Mouse (Mus musculus) testis, postnatal 14 days (tissue): Measurements from ENCODE around the gene Stoml3.

Source experiments
- DNase-seq: peaks from one replicate; pipeline ENCODE4 v3.0.0; 2021; ENCODE audit warnings: low spot score

Stoml3 gene

GRCm38 (mm10) chr3:53488353-53488752 lies at the start of gene Stoml3:
TSS of gene Stoml3 (plus strand) at chr3:53488653.
- no peak for DNase-seq

GRCm38 (mm10) chr3:53445540-53445939 lies 42.9 kb upstream of the Stoml3 start:
- no peak for DNase-seq

GRCm38 (mm10) chr3:53446801-53447200 lies 41.7 kb upstream of the Stoml3 start:
- no peak for DNase-seq

GRCm38 (mm10) chr3:53448208-53448607 lies 40.2 kb upstream of the Stoml3 start:
- DNase-seq: no peak

- DNase-seq: peak; percentile 2
Measured at GRCm38 (mm10) chr3:53450666-53451065, 37.8 kb upstream of the Stoml3 start.

GRCm38 (mm10) chr3:53452351-53452750 lies 36.1 kb upstream of the Stoml3 start:
- DNase-seq: peak; percentile 2

GRCm38 (mm10) chr3:53453346-53453745 lies 35.1 kb upstream of the Stoml3 start:
- no peak for DNase-seq

- no peak for DNase-seq
Measured at GRCm38 (mm10) chr3:53454005-53454404, 34.4 kb upstream of the Stoml3 start.

- DNase-seq: peak; percentile 42
Measured at GRCm38 (mm10) chr3:53454561-53454960, 33.9 kb upstream of the Stoml3 start.

GRCm38 (mm10) chr3:53454984-53455383 lies 33.5 kb upstream of the Stoml3 start:
- DNase-seq: no peak

GRCm38 (mm10) chr3:53457750-53458149 lies 30.7 kb upstream of the Stoml3 start:
- DNase-seq: no peak

GRCm38 (mm10) chr3:53460106-53460505 lies 28.3 kb upstream of the Stoml3 start:
- DNase-seq: no peak

GRCm38 (mm10) chr3:53462701-53463045 lies 25.8 kb upstream of the Stoml3 start:
- no peak for DNase-seq

GRCm38 (mm10) chr3:53463046-53463764 lies 25.2 kb upstream of the Stoml3 start, which contains the start of the genes Nhlrc3 and Proser1:
TSS of gene Nhlrc3 (minus strand) at chr3:53463332.
TSS of gene Proser1 (plus strand) at chr3:53463666.
- peak; percentile 96 for DNase-seq

GRCm38 (mm10) chr3:53463765-53464114 lies 24.7 kb upstream of the Stoml3 start:
- no peak for DNase-seq

GRCm38 (mm10) chr3:53464146-53464698 lies 24.2 kb upstream of the Stoml3 start:
- DNase-seq: no peak

- DNase-seq: no peak
Measured at GRCm38 (mm10) chr3:53465330-53465729, 23.1 kb upstream of the Stoml3 start.

- no peak for DNase-seq
Measured at GRCm38 (mm10) chr3:53466481-53466880, 22.0 kb upstream of the Stoml3 start.

GRCm38 (mm10) chr3:53467356-53467755 lies 21.1 kb upstream of the Stoml3 start:
- DNase-seq: no peak

GRCm38 (mm10) chr3:53469650-53470049 lies 18.8 kb upstream of the Stoml3 start:
- DNase-seq: no peak

- no peak for DNase-seq
Measured at GRCm38 (mm10) chr3:53472061-53472460, 16.4 kb upstream of the Stoml3 start.

GRCm38 (mm10) chr3:53474179-53474578 lies 14.3 kb upstream of the Stoml3 start:
- no peak for DNase-seq

- DNase-seq: no peak
Measured at GRCm38 (mm10) chr3:53475889-53476288, 12.6 kb upstream of the Stoml3 start.

- no peak for DNase-seq
Measured at GRCm38 (mm10) chr3:53477468-53477867, 11.0 kb upstream of the Stoml3 start.
